Mouse (Mus musculus): ENCODE measurements at regions not wholly inside any gene's neighbourhood (a gene's known extent, or its start where the extent isn't known, plus 50 kb on each side); places are given as distances from the start of the nearest gene placed in this dataset.

DNA sequence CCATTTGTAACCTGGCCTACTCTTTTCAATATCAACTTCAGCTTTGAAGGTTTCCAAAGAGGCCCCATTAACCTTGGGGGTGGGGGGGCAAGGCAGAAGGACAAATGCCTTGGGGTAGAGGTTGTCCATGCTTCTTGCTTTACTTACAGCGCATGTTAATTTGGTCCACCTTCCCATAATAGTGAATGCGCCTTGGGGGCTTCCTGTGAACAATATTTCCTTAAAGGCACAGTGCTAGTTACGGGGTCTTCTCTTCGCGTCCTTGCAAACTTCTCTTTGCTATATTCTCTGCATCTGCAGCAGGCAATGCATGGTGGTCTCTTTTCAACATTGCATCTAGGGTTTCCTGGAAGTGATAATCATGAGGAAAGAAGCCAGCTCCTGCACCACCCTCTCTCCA, 111.3 kb upstream of the Rtl1 start:
- H3K27me3 ChIP-seq (ENCODE audit: insufficient read depth, low read length) = no peaks in the 10 kb centered on the region
- WGBS = 97% methylated on average over 5 of the region's 5 CpGs
- peaks cover 13% of the 10 kb centered on the region; the same call in 1 of the 2 replicates for H3K36me3 ChIP-seq (ENCODE audit: insufficient read depth, low read length)
- no peak overlapping the region for H3K4me2 ChIP-seq (ENCODE audit: low read depth, low read length, poor library complexity, severe bottlenecking)
- no peak overlapping the region for H3K27ac ChIP-seq (ENCODE audit: low read depth, low read length)
- H3K4me1 ChIP-seq (ENCODE audit: insufficient read depth, low read length) = no peaks in the 10 kb centered on the region
- no peaks in the 10 kb centered on the region for H3K9me3 ChIP-seq (ENCODE audit: low read length)
- no peak for ATAC-seq (ENCODE audit: low FRiP score)
- no peak for TF ChIP-seq CTCF (IDR thresholded peaks at IDR 0.05)
- H3K9ac ChIP-seq (replicated peaks; ENCODE audit: low read length, poor library complexity, severe bottlenecking) = no peak overlapping the region
- DNase-seq (ENCODE audit: low spot score) = no peak
- H3K4me3 ChIP-seq (ENCODE audit: low read depth, low read length) = no peak overlapping the region

DNA sequence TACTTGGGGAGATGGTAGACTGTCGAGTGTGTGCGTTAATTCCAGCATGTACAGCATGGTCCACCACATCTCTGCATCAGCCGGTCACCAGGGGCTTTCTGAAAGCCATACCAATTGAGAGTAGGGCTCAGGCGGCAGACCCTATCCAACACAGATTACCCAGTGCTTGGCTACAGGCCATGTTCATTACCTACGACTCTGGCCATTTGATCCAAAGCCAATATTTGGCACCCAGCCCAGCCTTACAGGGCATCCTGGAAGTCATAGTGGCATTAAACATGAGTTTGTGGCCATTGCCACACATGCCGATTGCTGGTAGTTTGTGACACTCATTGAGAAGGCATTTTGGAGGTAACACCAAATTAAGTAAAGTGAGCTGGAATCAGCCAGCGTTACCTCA, 111.8 kb upstream of the Rtl1 start:
- no peaks in the 10 kb centered on the region for H3K9me3 ChIP-seq (ENCODE audit: low read length)
- ATAC-seq (ENCODE audit: low FRiP score) = no peak
- H3K9ac ChIP-seq (replicated peaks; ENCODE audit: low read length, poor library complexity, severe bottlenecking) = no peak overlapping the region
- no peak for TF ChIP-seq CTCF (IDR thresholded peaks at IDR 0.05)
- peaks cover 18% of the 10 kb centered on the region; the same call in 1 of the 2 replicates for H3K36me3 ChIP-seq (ENCODE audit: insufficient read depth, low read length)
- H3K4me1 ChIP-seq (ENCODE audit: insufficient read depth, low read length) = no peaks in the 10 kb centered on the region
- H3K4me2 ChIP-seq (ENCODE audit: low read depth, low read length, poor library complexity, severe bottlenecking) = no peak overlapping the region
- no peak overlapping the region for H3K27ac ChIP-seq (ENCODE audit: low read depth, low read length)
- no peak overlapping the region for H3K4me3 ChIP-seq (ENCODE audit: low read depth, low read length)
- H3K27me3 ChIP-seq (ENCODE audit: insufficient read depth, low read length) = no peaks in the 10 kb centered on the region
- DNase-seq (ENCODE audit: low spot score) = peak; percentile 81
- WGBS = 84% methylated on average over 7 of the region's 7 CpGs

DNA sequence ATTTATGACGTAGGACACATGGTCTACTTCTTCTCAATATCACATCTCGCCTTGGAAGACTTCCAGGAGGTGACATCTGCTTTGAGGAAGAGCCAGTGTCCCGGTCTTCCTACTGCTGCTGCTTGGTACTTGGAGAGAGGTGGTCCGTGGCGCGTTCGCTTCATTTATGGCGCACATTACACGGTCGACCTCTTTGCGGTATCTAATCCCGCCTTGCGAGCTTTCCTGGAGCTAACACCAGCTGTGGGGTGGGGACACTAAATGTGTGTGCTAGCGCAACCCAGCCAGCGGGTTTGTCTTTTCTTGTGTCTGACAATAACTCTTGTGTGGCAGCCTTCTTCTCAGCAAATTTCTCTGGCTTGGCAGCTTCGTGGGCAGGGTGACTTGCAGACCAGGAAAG, 112.3 kb upstream of the Rtl1 start:
- ATAC-seq (ENCODE audit: low FRiP score) (no peak), DNase-seq (ENCODE audit: low spot score) (peak; percentile 68)
- Histone ChIP-seq H3K4me2 (ENCODE audit: low read depth, low read length, poor library complexity, severe bottlenecking) (no peak overlapping the region), H3K4me1 (ENCODE audit: insufficient read depth, low read length) (no peaks in the 10 kb centered on the region), H3K27ac (ENCODE audit: low read depth, low read length) (no peak overlapping the region), H3K36me3 (ENCODE audit: insufficient read depth, low read length) (peaks cover 19% of the 10 kb centered on the region; the same call in 1 of the 2 replicates), H3K9me3 (ENCODE audit: low read length) (no peaks in the 10 kb centered on the region), H3K27me3 (ENCODE audit: insufficient read depth, low read length) (no peaks in the 10 kb centered on the region), H3K9ac (replicated peaks; ENCODE audit: low read length, poor library complexity, severe bottlenecking) (no peak overlapping the region), H3K4me3 (ENCODE audit: low read depth, low read length) (no peak overlapping the region)
- WGBS = 91% methylated on average over 16 of the region's 16 CpGs
- TF ChIP-seq CTCF (IDR thresholded peaks at IDR 0.05) = no peak

DNA sequence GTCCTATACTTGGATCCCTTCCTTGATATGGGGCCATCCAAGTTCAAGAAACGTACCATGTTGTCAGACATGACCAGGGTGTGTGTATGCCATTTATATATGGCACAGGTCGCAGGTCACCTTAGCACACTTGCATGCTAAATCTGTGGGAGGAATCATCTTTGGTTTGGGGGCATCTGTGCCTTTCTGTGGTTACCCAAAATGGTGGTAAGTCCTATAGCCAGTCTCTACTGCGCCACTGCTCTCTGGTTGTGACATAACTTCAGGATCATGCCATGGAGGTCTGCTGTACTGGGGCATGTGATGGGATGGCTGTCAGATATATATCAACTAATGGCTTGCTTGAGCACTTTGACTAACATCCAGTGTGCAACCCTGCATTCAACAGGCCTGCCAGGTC, 112.9 kb upstream of the Rtl1 start:
- no peak for ATAC-seq (ENCODE audit: low FRiP score)
- peaks cover 25% of the 10 kb centered on the region; the same call in 1 of the 2 replicates for H3K36me3 ChIP-seq (ENCODE audit: insufficient read depth, low read length)

DNA sequence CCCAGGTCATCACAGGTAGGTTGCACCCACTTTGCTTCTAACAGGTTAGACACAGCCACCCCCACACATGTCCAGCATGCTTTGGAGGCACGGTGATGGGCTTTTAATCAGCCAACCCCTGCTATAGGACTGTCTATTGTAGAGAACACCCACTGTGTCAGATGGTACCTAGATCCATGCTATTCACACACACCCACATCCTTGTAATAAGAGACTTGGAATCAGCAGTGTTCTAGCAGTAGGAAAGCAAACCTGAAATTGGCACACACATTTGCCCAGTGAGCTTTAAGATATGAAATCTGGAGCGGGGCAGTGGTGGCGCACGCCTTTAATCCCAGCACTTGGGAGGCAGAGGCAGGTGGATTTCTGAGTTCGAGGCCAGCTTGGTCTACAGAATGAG, 113.9 kb upstream of the Rtl1 start:
- Histone ChIP-seq H3K4me2 (ENCODE audit: low read depth, low read length, poor library complexity, severe bottlenecking) (no peak overlapping the region), H3K36me3 (ENCODE audit: insufficient read depth, low read length) (peaks cover 32% of the 10 kb centered on the region; the same call in 1 of the 2 replicates), H3K9ac (replicated peaks; ENCODE audit: low read length, poor library complexity, severe bottlenecking) (no peak overlapping the region), H3K4me1 (ENCODE audit: insufficient read depth, low read length) (no peaks in the 10 kb centered on the region), H3K27me3 (ENCODE audit: insufficient read depth, low read length) (no peaks in the 10 kb centered on the region), H3K4me3 (ENCODE audit: low read depth, low read length) (no peak overlapping the region), H3K9me3 (ENCODE audit: low read length) (no peaks in the 10 kb centered on the region), H3K27ac (ENCODE audit: low read depth, low read length) (no peak overlapping the region)
- WGBS = 94% methylated on average over 5 of the region's 5 CpGs
- TF ChIP-seq CTCF (IDR thresholded peaks at IDR 0.05) = no peak
- no peak for ATAC-seq (ENCODE audit: low FRiP score)
- no peak for DNase-seq (ENCODE audit: low spot score)

More for the DNA sequence above, 112.9 kb upstream of the Rtl1 start:
- DNase-seq (ENCODE audit: low spot score) = no peak
- Histone ChIP-seq H3K4me3 (ENCODE audit: low read depth, low read length) (no peak overlapping the region), H3K27me3 (ENCODE audit: insufficient read depth, low read length) (no peaks in the 10 kb centered on the region), H3K4me1 (ENCODE audit: insufficient read depth, low read length) (no peaks in the 10 kb centered on the region), H3K27ac (ENCODE audit: low read depth, low read length) (no peak overlapping the region), H3K9me3 (ENCODE audit: low read length) (no peaks in the 10 kb centered on the region), H3K4me2 (ENCODE audit: low read depth, low read length, poor library complexity, severe bottlenecking) (no peak overlapping the region), H3K9ac (replicated peaks; ENCODE audit: low read length, poor library complexity, severe bottlenecking) (no peak overlapping the region)
- no peak for TF ChIP-seq CTCF (IDR thresholded peaks at IDR 0.05)
- 93% methylated on average over 3 of the region's 3 CpGs for WGBS

DNA sequence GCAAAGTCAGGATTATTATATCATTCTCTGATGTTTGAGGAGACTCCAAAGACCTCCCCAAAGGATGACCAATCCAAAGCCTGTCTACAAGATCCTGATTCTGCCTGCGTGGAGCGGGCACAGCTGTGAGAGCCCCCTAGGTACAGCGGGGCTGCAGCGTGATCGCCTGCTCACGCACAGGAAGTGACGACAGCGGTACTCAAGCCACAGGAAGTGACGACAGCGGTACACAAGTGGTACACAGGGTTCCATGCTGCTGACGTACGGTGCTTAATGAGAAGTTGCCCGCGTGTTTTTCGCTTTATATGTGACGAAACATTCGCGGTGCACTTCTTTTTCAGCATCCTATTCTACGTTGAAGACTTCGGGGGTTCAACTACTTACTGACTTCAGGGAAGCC, 116.9 kb upstream of the Rtl1 start:
- Histone ChIP-seq H3K4me1 (ENCODE audit: insufficient read depth, low read length) (no peaks in the 10 kb centered on the region), H3K9me3 (ENCODE audit: low read length) (no peaks in the 10 kb centered on the region), H3K27ac (ENCODE audit: low read depth, low read length) (no peak overlapping the region), H3K9ac (replicated peaks; ENCODE audit: low read length, poor library complexity, severe bottlenecking) (no peak overlapping the region), H3K4me2 (ENCODE audit: low read depth, low read length, poor library complexity, severe bottlenecking) (no peak overlapping the region), H3K36me3 (ENCODE audit: insufficient read depth, low read length) (peaks cover 43% of the 10 kb centered on the region), H3K4me3 (ENCODE audit: low read depth, low read length) (no peak overlapping the region), H3K27me3 (ENCODE audit: insufficient read depth, low read length) (no peaks in the 10 kb centered on the region)
- 97% methylated on average over 20 of the region's 20 CpGs for WGBS
- TF ChIP-seq CTCF (IDR thresholded peaks at IDR 0.05) = no peak
- DNase-seq (ENCODE audit: low spot score) (no peak), ATAC-seq (ENCODE audit: low FRiP score) (no peak)

Data from midbrain, postnatal 0 days (tissue).